Mouse (Mus musculus) lung, postnatal 36 days (tissue): ENCODE measurements at regions not wholly inside any gene's neighbourhood (a gene's known extent, or its start where the extent isn't known, plus 50 kb on each side); places are given as distances from the start of the nearest gene placed in this dataset.
A peak's percentile ranks its signal among the peaks of the same experiment; 100 is the strongest.

ENCODE experiments used
- DNase-seq: peaks from one replicate; pipeline ENCODE4 v3.0.0; 2022; ENCODE audit warnings: mixed read lengths

DNA sequence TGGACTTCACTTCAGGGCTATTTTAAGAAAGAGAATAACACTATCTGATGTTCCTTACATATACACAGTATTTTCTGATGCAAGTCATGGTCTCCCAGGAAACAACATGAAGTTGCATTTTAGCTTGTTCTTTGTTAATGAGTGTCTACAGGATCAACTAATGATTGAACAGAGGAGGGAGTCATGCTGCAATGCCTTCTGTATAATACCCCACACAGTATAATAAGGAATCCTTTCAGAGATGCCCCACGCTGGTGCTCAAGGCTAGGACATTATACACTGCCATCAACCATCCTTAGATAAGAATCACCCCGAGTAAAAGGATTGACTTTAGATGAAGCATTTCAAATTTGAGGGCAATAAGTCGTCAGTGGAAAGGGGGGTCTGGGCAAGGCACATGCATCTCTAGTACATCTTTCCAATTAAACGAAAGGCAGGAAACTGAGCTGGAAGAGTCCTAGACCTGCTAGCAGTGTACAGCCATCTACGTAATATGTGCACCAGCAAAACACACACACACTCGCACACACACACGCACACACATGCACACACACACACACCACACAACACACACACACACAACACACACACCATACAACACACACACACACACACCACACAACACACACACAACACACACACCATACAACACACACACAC is 252.6 kb upstream of the Rag2 start:
- no peak for DNase-seq

DNA sequence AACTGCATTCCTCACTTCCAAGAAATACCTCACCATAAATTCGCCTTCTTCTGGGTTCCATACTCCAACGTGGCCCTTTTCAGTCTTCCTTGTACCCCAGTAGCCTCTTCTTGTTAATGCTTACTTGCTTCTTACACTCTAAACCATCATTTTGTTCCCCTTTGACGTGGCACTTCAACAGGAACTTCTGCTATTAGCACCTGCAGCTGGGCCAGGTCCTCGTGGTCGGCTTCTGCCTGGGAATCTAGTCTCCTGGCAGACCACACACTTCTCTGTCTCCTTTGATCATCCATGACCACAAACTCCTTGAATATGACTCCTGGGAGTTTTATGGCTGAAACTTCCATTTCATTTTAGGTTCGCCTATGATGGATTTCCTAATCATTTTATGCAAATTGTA is 243.9 kb upstream of the Rag2 start:
- no peak for DNase-seq

DNA sequence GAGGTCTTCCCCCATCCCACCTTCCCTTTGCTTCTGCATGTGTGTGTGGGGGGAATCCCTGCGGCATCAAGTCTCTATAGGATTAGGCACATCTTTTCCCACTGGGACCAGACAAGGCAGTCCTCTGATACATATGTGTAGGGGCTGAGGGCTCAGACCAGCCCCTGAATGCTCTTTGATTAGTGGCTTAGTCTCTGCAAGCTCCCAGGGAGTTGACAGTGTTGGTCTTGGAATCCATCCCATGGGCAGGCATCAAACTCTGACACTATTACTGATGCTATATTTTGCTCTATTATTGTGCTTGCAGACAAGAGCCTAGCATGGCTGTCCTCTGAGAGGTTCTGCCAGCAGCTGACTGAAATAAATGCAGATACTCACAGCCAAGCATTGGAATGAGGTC is 209.5 kb upstream of the Rag2 start:
- no peak for DNase-seq

DNA sequence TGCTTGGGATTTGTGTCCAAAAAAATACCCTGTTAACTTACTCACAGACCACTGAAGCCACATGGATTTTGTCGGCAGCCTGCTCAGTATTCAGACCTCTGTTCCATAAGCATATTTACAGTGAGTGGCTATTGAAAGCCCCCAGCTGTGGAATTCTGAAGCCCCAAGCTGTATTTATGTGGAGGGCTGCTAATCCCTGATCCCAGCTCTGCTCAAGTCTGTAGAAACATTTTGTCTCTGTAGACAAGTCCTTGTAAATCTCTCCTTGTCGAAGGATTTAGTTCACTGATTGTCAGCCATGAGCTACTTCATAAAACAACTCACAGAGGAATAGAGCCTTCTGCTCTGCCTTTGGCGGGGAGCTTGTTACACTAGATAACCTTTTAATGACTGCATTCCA is 207.8 kb upstream of the Rag2 start:
- no peak for DNase-seq

DNA sequence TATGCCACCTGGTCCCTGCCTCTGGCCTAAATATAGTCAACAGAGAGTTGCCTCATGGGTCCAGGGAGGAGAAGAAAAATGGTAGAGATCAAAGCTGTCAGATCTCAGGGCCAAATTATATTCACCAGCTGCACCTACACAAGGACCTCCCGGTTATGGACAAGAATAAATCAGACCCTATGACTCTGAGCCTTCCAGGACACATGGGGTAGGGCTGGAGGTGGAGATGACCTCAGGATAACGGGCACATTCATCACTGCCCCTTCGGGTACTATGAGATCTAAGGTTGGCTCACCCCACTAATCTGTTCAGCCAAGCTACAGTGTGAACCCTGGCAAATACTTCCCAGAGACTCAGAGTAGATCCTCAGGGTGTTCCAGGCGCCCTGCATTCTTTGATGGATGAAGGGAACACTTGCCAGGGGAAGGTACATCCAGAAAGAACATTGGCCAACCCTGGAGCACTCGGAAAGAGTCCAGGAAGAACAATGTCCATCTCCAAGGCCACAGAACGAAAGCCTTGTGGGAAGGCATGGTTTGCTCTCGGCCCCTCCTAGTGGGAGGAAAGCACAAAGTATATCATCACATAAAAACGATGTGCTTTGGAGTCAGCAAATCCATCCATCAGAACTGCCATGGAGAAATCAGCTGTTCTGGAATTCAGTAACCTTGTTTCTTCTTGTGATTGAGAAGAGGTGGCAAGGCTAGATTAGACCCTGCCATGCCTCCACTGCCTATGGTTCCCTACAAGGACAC is 191.2 kb upstream of the Rag2 start:
- no peak for DNase-seq

DNA sequence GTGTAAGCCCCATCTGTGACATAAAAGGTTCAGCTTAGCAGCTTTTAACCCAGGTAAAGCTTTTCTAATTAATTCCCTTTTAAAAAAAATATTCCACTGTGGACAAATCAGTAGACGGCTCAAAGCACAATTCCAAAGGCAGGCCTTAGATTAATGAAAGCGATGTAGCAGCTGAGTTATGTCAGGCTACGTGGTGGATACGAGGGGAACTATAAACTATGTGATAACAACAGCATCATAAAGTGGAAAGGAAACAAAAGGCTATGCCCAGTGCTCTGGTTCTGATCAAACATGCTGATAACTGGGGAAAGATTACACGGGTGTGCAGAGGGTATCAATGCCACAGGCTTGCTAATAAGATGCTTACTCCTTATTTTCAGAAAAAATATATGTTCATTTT is 184.3 kb upstream of the Rag2 start:
- DNase-seq, result no peak

DNA sequence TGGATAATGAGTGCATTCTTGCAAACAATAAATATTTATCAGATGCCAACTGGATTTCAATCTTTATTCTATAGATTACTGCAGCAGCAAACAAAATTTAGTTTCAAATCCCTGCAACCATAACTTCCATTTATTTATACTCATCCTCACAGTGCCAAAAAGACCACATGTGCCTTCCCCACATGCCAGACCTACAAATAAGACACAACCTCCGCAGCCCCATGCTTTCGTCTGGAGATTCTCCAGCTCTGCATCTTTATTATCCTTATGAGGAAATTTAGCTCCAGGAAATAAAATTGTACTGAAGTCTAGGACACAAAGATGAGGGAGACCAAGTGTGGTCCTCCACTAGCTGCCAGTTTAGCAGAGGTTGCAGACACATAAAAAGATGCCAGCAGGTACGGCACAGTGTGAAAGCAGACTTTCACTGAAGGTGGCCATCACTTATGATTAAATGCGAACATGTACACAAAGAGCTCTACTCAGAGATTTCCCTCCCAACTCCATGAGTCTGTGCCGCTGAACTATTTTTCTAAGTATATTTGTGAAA is 183.4 kb upstream of the Rag2 start:
- DNase-seq, result no peak

DNA sequence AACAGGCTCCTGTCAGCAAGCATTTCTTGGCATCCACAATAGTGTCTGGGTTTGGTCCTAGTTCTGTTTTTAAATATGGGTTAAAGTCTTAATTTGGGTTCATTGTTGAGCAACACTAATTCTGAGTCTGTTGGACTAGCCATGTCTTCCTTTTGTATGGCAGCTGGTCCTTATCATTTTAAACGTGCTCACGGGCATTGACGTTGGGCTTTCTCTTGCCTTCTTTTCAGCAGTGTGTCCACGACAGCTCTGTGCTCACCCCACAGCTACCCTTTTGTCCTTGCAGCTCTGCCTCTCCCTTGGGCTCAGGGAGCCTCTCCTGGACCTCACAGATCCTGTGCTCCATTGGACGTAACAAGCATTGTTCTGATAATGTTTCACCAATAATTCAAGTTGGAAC is 168.9 kb upstream of the Rag2 start:
- DNase-seq, result peak; percentile 10

DNA sequence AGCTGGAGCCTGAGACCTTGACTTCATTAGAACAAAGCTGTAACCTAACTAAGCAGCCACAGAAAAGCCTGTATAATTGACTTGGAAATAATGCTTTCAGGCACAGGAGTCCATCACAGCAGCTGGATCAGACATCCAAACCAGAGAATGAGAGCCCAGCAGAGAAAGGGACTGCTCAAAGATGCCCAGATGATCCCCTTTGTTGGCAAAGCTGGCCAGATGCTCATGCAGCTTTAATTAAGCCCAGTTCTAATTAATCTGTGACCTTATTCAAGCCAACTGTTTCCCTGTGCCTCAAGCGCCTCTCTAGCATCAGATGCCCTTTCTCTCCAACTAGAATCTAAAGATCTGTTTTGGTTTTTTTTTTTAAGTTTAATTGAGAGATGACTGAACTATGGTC is 165.6 kb upstream of the Rag2 start:
- no peak for DNase-seq

DNA sequence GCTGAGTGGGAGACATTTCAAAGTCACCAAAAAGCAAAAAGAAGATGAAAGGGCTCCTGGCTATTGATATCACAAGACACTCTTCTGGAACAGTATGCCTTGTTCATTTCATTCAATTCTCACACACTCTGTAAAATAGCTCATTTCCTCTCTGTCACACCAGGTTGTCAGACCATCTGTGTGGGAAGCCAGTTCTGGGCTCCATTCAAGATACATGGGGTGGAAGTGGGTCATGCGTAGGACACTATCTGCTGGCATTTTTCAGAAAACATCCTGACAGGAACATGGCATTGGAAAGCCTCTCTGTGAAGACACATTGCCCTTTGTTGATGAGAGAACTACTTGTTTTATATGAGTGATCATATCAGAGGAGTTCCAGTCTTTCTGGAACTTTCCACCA is 162.1 kb upstream of the Rag2 start:
- DNase-seq, result no peak

DNA sequence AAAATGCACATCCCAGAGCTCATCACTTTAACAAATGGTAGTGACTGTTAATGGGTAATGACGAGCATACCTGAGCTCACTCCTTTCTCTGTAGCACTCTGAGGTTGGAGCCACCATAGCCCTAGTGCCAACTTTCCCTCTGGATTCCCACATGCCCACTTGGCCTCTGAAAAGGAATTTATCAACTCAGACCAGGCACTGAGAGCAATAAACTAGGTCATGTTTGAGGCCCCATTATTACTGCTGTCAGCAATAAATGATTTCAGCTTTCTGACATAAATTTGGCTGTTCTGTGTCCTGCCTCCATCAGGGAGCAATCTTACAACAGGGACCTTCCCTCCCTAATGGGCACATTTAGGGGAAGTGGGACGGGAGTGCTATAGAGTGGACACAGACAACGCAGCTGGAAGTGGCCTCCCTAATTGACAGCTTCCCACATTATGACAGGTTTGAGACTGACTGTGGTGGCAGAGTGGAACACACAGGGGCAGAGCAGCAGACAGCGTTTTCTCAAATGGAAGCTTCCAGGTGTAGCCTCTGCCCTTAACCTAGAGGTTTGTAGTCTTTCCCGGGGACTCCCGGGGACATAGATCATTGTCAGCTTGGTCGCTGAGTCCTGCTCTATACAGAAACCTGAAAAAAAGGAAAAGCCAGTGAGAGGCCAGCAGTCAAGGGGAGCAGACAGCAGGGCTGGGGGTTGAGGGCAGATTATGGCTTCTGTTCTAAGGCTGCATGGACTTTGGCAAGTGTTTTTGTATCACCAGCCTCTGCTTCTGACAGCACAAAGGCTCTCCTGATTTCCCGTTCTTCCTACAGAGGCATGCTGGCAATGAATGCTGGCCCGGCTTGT is 160.0 kb upstream of the Rag2 start:
- no peak for DNase-seq

DNA sequence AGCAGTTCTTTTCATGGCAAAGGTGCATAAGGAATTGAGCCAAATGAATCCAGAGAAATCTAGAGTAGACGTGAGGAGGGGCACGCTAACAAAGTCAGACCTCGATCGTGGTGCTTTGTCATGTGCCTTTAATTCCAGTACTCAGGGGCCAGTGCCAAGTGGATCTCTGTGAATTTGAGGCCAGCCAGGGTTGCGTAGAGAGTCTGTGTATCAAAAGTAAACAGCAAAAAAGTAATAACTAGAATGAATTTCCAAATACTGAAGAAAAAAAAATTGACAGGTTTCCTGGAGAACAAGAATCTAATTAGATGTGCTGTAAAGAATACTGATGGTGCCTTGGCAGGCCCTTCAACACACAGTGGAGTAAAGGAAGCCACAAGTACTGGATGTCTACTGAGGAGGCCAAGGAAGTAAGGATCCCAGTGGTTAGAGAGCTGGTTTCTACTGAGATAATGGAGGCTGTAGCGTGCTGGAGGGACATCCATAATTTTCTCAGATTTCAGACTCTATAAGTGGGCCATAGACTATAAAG is 153.9 kb upstream of the Rag2 start:
- no peak for DNase-seq

DNA sequence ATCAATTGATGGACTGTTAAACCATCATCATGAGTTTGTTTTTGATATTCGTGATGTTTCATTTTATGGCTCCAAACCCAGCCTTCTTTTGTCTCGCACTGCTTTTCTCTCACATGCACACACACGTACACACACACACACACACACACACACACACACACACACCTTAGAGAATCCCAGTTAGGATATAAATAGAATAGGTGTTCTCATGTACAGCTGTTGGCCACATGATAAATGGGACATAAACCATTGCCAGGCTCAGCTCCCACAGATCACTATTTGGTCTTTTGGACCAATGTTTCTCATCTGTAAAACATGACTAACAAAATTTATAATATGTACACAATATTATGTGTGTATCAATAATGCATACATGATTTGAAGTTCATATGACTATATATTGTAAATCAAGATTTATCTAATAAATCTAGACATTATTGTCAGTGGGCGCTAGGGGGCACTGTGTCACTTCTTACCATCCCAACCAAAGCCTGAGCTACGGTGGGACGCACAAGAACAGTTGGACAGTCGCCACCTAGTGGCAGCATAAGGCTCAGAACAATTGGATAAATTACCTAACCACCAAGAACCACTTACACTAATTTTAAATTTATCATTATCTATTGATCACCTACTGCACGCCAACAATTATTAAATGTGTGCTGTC is 151.9 kb upstream of the Rag2 start:
- peak; percentile 93 for DNase-seq

DNA sequence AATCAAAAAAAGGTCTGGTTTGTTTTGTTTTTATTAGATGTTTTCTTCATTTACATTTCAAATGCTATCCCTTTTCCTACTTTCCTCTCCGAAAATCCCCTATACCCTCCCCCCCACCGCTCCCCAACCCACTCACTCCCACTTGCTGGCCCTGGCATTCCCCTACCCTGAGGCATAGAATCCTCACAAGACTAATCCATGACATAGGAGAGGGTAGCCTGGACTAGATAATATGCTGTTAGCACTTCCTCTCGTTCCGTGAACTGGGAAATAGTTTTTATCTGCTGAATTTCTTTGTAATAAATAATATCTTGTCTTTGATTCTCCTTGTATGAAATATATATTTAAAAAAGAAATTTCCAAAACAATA is 151.4 kb upstream of the Rag2 start:
- no peak for DNase-seq

DNA sequence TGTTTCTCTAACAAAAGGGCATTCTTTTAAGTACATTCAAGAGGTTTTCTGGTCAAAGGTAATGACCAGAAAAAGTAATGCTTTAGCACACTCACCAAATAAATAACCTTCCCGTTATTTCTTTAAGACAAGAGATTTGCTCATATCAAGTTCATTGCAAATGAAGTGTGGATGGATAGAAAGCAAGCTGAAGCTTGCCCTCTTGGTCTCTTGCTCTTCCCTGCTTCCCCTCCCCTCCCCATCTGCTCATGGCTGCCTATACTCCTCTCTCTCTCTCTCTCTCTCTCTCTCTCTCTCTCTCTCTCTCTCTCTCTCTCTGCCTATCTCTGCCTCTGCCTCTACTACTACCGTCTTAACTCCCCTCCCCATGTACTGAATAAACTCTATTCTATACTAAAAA is 147.7 kb upstream of the Rag2 start:
- DNase-seq, result no peak

DNA sequence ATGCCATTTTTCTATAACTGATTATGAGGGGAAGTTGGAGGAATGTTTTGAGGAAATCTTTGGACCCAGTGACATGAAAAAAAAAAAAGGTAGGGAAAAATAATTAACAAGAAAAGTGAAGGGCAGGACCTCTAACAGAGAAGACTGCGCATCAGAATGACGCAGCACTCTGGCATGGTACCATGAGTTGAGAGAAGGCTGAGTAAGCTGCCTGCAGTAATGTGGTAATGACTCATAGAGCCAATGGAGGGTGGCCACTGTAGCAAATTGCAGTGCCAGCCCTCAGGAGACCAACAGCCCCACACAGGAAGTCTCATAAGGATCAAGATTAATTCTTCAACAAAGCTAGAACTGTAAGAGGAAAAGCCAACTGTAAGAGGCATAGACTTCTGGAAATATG is 134.3 kb upstream of the Rag2 start:
- DNase-seq, result no peak

DNA sequence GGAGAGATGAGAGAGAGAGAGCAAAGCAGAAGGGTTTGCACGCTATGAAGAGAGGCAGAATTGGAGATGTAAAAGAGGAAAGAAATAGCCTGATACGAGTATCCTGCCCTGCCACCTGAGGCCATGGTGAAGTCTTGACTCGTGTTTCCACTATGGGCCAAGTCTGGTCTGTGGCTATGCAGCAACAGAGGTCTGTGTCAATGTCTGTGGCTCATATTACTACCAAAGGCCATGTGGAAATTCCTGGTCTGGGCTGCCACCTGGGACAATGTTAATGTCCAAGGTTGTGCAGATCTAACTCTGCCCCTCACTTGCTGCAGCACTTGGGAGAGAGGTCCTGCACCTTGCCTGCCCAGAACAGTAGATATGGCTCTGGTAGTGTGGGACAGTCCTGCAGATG is 132.8 kb upstream of the Rag2 start:
- no peak for DNase-seq

DNA sequence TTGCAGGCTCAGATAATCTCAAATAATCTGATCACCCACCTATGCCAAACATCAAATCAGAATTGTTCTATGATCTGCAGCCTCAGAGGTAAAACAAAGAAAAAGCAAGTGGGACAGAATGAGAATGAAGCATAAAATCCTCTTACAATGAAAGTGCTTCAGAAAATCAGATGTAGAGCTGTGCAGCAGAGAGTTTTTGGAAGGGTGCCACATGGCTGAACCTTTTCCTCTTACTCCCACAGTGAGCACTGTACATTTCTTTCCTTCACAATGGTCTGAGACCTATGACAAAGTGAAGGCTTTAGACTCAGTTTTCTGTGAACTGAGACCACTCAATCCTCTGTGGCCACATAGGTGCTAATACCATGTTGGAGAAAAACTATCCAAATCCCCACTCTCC is 116.4 kb upstream of the Rag2 start:
- DNase-seq, result no peak
